Mouse (Mus musculus) liver, embryonic 15.5 days (tissue): Measurements from ENCODE around the gene Fbxl13. TPM values are rescaled to one million over a fixed set of nuclear protein-coding genes. Genes with fewer than 3 reads are reported as not detected.

Experiments used
- ATAC-seq: fragments of 200-750 bp; cut with Nextera tagmentation; 2 replicates; pipeline ENCODE4 v1.8.0; 2017; ENCODE audit warnings: moderate number of reproducible peaks, mild to moderate bottlenecking, moderate library complexity; ENCODE audit not compliant: insufficient read depth
- H3K27ac ChIP-seq: fragments of 300-500 bp; sonication (generic); replicated peaks from 2 replicates; pipeline ENCODE4 v1.5.1; 2015; ENCODE audit warnings: mild to moderate bottlenecking, inconsistent platforms
- H3K27me3 ChIP-seq: fragments of 300-500 bp; sonication (generic); 2 replicates; pipeline ENCODE4 v1.6.1; 2015; ENCODE audit warnings: mild to moderate bottlenecking, inconsistent platforms
- H3K36me3 ChIP-seq: fragments of 300-500 bp; sonication (generic); replicated peaks from 2 replicates; pipeline ENCODE4 v1.6.1; 2015; ENCODE audit warnings: moderate library complexity, mild to moderate bottlenecking, inconsistent platforms
- H3K4me1 ChIP-seq: fragments of 300-500 bp; sonication (generic); replicated peaks from 2 replicates; pipeline ENCODE4 v1.6.1; 2015; ENCODE audit warnings: inconsistent platforms
- H3K4me2 ChIP-seq: fragments of 300-500 bp; sonication (generic); 2 replicates; pipeline ENCODE4 v1.6.1; 2015; ENCODE audit warnings: moderate library complexity, mild to moderate bottlenecking, inconsistent platforms
- H3K4me3 ChIP-seq: fragments of 300-500 bp; sonication (generic); replicated peaks from 2 replicates; pipeline ENCODE4 v1.5.1; 2015; ENCODE audit warnings: mild to moderate bottlenecking, inconsistent platforms
- H3K9ac ChIP-seq: fragments of 300-500 bp; sonication (generic); 2 replicates; pipeline ENCODE4 v1.6.1; 2015; ENCODE audit warnings: moderate library complexity, mild to moderate bottlenecking, inconsistent platforms
- H3K9me3 ChIP-seq: fragments of 300-500 bp; sonication (generic); replicated peaks from 2 replicates; pipeline ENCODE4 v1.6.1; 2016; ENCODE audit warnings: inconsistent platforms
- WGBS: fragments of 180-500 bp; shearing (Covaris S2); methylation state at CpG from one replicate; pipeline ENCODE4 v1.1.7; 2015; ENCODE audit warnings: mixed read lengths; ENCODE audit not compliant: insufficient replicate concordance; 5-methylcytosine and 5-hydroxymethylcytosine counted together
- polyA plus RNA-seq: library from polyadenylated mRNA; unstranded; fragments of >200 nt; fragmentation: Nextera tagmentation; extraction: Ambion mirVana; gene quantifications from 2 replicates; pipeline ENCODE4 v1.2.1, GENCODE M21; 2015

Gene Fbxl13
- polyA plus RNA-seq, 1 experiment from 2014 or later, result 0.08 TPM

DNA sequence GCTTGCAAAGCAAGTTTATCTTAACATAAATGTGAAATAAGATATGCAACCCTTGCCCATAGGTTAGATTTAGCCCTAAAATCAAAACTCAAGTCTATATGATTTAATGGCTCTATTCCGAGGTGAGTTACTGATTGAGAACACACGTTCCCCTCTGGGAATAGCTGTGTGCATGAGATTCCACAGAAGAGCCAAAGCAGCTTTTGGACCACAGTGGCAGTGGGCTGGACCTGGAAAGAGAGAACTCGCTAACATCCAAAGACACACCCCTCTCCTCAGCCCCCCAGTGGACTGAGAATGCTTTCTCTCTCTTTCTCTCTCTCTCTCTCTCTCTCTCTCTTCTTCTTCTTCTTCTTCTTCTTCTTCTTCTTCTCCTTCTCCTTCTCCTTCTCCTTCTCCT lies 100.6 kb downstream of the Fbxl13 start:
- ATAC-seq, result no peak
- H3K36me3 ChIP-seq, result no peaks in the 10 kb centered on the region
- no peak overlapping the region for H3K4me2 ChIP-seq
- no peak overlapping the region for H3K9ac ChIP-seq
- no peaks in the 10 kb centered on the region for H3K9me3 ChIP-seq
- H3K27ac ChIP-seq, result no peak overlapping the region
- no peaks in the 10 kb centered on the region for H3K27me3 ChIP-seq
- no peaks in the 10 kb centered on the region for H3K4me1 ChIP-seq
- 56% methylated on average over 3 of the region's 3 CpGs for WGBS
- H3K4me3 ChIP-seq, result no peak overlapping the region

GRCm38 (mm10) chr5:21543409-21544201 lies 101.8 kb downstream of the Fbxl13 start, which contains the start of gene Lrrc17:
TSS of gene Lrrc17 (plus strand) at chr5:21543559.
- no peak within 1 kb of the TSS for H3K4me2 ChIP-seq
- no peaks in the 10 kb centered on the region for H3K4me1 ChIP-seq
- H3K27ac ChIP-seq, result no peak within 1 kb of the TSS
- no peak within 1 kb of the TSS for H3K4me3 ChIP-seq
- 59% methylated on average over 17 of the region's 17 CpGs for WGBS
- H3K36me3 ChIP-seq, result no peaks in the 10 kb centered on the region
- no peaks in the 10 kb centered on the region for H3K27me3 ChIP-seq
- no peaks in the 10 kb centered on the region for H3K9me3 ChIP-seq
- no peak for ATAC-seq
- no peak within 1 kb of the TSS for H3K9ac ChIP-seq

DNA sequence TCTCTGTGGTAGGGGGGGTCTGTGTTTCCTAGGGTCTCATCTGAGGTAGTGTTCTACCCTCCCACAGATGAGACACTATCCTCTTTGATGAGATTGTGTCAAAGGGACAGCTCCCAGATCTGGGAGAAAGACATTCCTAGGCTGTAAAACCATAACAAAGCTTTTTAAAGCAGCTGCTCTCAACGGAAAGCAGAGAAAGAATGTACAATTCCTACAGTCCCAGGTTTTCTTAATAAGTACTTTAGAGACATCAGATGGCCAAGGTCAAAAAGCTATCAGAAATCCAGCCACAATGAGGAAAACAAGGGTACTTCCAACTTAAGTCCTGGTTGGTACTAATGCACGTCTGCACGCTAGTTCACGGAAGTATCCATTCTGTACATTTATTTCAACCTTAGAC lies 103.2 kb downstream of the Fbxl13 start:
- no peaks in the 10 kb centered on the region for H3K36me3 ChIP-seq
- H3K9me3 ChIP-seq, result no peaks in the 10 kb centered on the region
- H3K4me1 ChIP-seq, result no peaks in the 10 kb centered on the region
- H3K4me2 ChIP-seq, result no peak overlapping the region
- H3K9ac ChIP-seq, result no peak overlapping the region
- ATAC-seq, result no peak
- H3K4me3 ChIP-seq, result no peak overlapping the region
- WGBS, result 64% methylated on average over 4 of the region's 4 CpGs
- no peak overlapping the region for H3K27ac ChIP-seq
- no peaks in the 10 kb centered on the region for H3K27me3 ChIP-seq

DNA sequence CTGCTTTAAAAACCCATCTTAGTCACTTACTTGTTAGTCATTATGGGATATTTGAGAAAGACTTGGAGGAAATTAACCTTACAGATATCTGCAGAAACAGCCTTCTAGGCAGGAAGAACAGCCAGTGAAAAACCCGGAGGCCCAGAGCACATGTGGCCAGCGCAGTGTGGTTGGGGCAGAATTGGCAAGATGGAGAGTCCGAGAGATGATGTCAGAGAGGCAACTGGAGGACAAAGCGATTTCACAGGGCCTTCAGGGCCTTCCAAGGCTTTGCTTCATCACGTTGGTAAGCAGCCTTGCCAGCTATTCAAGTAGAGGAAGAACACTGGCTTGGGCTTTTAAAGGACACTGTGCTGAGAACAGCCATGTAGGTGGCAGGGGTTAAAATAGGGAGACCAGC lies 112.5 kb downstream of the Fbxl13 start:
- Histone ChIP-seq H3K4me2 (no peak overlapping the region), H3K27me3 (no peaks in the 10 kb centered on the region), H3K36me3 (no peaks in the 10 kb centered on the region), H3K4me3 (no peak overlapping the region), H3K9ac (no peak overlapping the region), H3K9me3 (no peaks in the 10 kb centered on the region), H3K27ac (no peak overlapping the region), H3K4me1 (no peaks in the 10 kb centered on the region)
- WGBS, result 67% methylated on average over 5 of the region's 5 CpGs
- ATAC-seq, result no peak

DNA sequence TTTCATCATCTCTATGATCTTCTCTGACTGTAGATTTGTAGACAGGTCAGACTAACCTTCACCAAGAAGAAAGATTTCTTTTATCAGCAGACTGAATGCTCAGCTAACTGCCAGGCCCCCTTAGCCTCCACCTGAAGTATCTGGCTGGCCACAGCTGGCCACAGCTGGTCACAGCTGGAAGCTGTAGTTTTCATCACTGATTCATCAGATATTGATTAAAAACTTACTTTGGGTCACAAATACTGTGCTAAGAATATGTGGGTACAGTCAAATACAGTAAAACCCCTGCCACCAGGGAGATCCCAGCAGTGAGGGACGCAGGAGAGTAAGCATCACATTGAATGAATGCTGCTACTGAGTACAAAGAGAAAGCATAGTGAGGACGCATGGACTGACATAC lies 113.3 kb downstream of the Fbxl13 start:
- ATAC-seq, result no peak

GRCm38 (mm10) chr5:21529110-21529720 lies 116.2 kb downstream of the Fbxl13 start:
- no peak for ATAC-seq
- no peak overlapping the region for H3K27ac ChIP-seq
- no peaks in the 10 kb centered on the region for H3K27me3 ChIP-seq
- H3K4me3 ChIP-seq, result no peak overlapping the region
- no peak overlapping the region for H3K9ac ChIP-seq
- H3K9me3 ChIP-seq, result no peaks in the 10 kb centered on the region
- WGBS, result 62% methylated on average over 8 of the region's 8 CpGs
- no peaks in the 10 kb centered on the region for H3K4me1 ChIP-seq
- no peak overlapping the region for H3K4me2 ChIP-seq
- no peaks in the 10 kb centered on the region for H3K36me3 ChIP-seq

More for the DNA sequence above, 113.3 kb downstream of the Fbxl13 start:
- no peaks in the 10 kb centered on the region for H3K9me3 ChIP-seq
- no peak overlapping the region for H3K27ac ChIP-seq
- no peaks in the 10 kb centered on the region for H3K27me3 ChIP-seq
- WGBS, result 54% methylated on average over 2 of the region's 2 CpGs
- H3K4me1 ChIP-seq, result no peaks in the 10 kb centered on the region
- no peak overlapping the region for H3K4me3 ChIP-seq
- no peak overlapping the region for H3K4me2 ChIP-seq
- H3K9ac ChIP-seq, result no peak overlapping the region
- H3K36me3 ChIP-seq, result no peaks in the 10 kb centered on the region

- 60% methylated on average over 15 of the region's 15 CpGs for WGBS
- Histone ChIP-seq H3K4me2 (no peak overlapping the region), H3K36me3 (no peaks in the 10 kb centered on the region), H3K4me3 (no peak overlapping the region), H3K4me1 (no peaks in the 10 kb centered on the region), H3K27ac (no peak overlapping the region), H3K9ac (no peak overlapping the region), H3K27me3 (no peaks in the 10 kb centered on the region), H3K9me3 (no peaks in the 10 kb centered on the region)
- ATAC-seq, result no peak
Measured at GRCm38 (mm10) chr5:21528068-21528842, 117.2 kb downstream of the Fbxl13 start.

- no peaks in the 10 kb centered on the region for H3K4me1 ChIP-seq
- no peak overlapping the region for H3K4me3 ChIP-seq
- 16% methylated on average over 4 of the region's 4 CpGs for WGBS
- H3K4me2 ChIP-seq, result no peak overlapping the region
- ATAC-seq, result no peak
- no peaks in the 10 kb centered on the region for H3K27me3 ChIP-seq
- no peaks in the 10 kb centered on the region for H3K9me3 ChIP-seq
- no peaks in the 10 kb centered on the region for H3K36me3 ChIP-seq
- H3K9ac ChIP-seq, result no peak overlapping the region
- no peak overlapping the region for H3K27ac ChIP-seq
Measured at GRCm38 (mm10) chr5:21527488-21527911, 117.9 kb downstream of the Fbxl13 start.

- H3K9ac ChIP-seq, result no peak overlapping the region
- H3K4me2 ChIP-seq, result no peak overlapping the region
- H3K4me3 ChIP-seq, result no peak overlapping the region
- no peak overlapping the region for H3K27ac ChIP-seq
- H3K4me1 ChIP-seq, result no peaks in the 10 kb centered on the region
- no peaks in the 10 kb centered on the region for H3K9me3 ChIP-seq
- 52% methylated on average over 11 of the region's 11 CpGs for WGBS
- H3K36me3 ChIP-seq, result no peaks in the 10 kb centered on the region
- no peaks in the 10 kb centered on the region for H3K27me3 ChIP-seq
- no peak for ATAC-seq
Measured at GRCm38 (mm10) chr5:21526835-21527485, 118.5 kb downstream of the Fbxl13 start.

DNA sequence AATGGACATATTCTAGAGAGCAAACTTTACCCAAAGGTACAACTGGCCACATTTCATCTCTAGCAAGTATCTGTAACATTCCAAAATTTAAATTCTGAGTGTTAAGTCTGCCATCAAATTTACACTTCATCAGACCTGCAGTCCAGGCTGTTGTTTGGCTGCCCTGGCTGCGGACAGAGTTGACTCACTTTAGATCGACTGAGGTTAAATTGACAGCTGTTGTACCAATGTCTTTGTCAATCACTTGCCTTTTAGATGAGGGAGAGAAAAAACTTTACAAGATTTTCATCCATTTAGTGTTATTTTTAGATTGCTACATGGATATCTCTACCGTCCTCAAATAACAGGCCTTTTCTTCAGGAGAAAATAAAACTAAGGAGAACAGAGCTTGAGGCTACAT lies 126.3 kb downstream of the Fbxl13 start:
- Histone ChIP-seq H3K36me3 (no peaks in the 10 kb centered on the region), H3K4me2 (no peak overlapping the region), H3K9ac (no peak overlapping the region), H3K27me3 (no peaks in the 10 kb centered on the region), H3K4me3 (no peak overlapping the region), H3K4me1 (no peaks in the 10 kb centered on the region), H3K27ac (no peak overlapping the region), H3K9me3 (no peaks in the 10 kb centered on the region)
- 74% methylated on average over 3 of the region's 3 CpGs for WGBS
- no peak for ATAC-seq

DNA sequence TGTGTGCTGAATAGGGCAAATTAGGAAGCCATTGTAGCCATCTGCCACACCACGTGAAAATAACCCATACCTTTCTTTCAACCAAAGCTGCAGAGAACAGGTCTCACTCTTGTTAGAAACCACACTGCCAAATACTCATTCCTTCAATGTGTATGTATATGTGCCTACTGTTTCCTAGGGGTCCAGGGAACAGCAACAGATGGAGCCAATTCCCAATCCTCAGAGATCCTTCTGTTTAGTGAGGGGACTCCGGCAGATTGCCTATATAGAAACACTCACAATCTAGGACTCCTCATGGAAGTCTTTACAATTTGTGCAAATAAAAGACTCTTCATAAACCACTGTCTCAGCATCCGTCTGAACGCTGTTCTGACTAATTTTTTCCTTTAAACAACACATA lies 127.2 kb downstream of the Fbxl13 start:
- H3K4me3 ChIP-seq, result no peak overlapping the region
- no peak overlapping the region for H3K27ac ChIP-seq
- H3K4me1 ChIP-seq, result no peaks in the 10 kb centered on the region
- H3K9me3 ChIP-seq, result no peaks in the 10 kb centered on the region
- no peaks in the 10 kb centered on the region for H3K36me3 ChIP-seq
- no peak for ATAC-seq
- 69% methylated on average over 4 of the region's 4 CpGs for WGBS
- no peak overlapping the region for H3K9ac ChIP-seq
- no peaks in the 10 kb centered on the region for H3K27me3 ChIP-seq
- H3K4me2 ChIP-seq, result no peak overlapping the region
